Mouse (Mus musculus) G1E-ER4 (cell line): ENCODE measurements around the gene Ak8. TPM values are rescaled to one million over a fixed set of nuclear protein-coding genes. Genes with fewer than 3 reads are reported as not detected.

Experiments used
- GATA1 ChIP-seq: IDR thresholded peaks from one replicate; pipeline ENCODE4 v1.8.0; 2012; ENCODE audit warnings: low read length, inconsistent platforms
- polyA plus RNA-seq: library from polyadenylated mRNA; stranded (reverse); fragments of >175 nt; gene quantifications from 2 replicates; pipeline ENCODE4 v1.2.3, GENCODE M21; 2012

Ak8 gene
- polyA plus RNA-seq, 1 experiment, result 0.24 TPM

- TF ChIP-seq GATA1, result no peak
These were observed 103.4 kb downstream of the Ak8 start for GRCm38 (mm10) chr2:28803406-28803805.

DNA sequence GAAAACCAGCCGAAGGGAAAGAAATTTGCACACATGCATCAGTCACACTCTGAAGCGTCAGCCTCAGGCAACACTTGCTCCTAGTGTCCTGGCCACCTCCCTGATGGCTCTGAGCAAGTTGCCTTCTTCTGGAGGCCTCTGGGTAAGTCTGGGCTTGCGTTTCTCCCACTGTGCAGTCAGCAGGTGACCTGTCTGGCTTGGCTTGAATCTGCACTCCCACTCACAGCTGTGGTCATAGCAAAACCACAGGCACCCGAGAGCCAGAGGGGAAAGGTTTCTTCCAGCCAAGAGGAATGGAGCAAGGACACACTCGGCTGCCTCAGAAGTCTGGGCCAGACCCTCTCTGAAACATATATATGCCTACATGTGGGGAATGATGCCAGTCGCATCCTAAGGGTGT, 108.9 kb downstream of the Ak8 start:
- no peak for TF ChIP-seq GATA1

DNA sequence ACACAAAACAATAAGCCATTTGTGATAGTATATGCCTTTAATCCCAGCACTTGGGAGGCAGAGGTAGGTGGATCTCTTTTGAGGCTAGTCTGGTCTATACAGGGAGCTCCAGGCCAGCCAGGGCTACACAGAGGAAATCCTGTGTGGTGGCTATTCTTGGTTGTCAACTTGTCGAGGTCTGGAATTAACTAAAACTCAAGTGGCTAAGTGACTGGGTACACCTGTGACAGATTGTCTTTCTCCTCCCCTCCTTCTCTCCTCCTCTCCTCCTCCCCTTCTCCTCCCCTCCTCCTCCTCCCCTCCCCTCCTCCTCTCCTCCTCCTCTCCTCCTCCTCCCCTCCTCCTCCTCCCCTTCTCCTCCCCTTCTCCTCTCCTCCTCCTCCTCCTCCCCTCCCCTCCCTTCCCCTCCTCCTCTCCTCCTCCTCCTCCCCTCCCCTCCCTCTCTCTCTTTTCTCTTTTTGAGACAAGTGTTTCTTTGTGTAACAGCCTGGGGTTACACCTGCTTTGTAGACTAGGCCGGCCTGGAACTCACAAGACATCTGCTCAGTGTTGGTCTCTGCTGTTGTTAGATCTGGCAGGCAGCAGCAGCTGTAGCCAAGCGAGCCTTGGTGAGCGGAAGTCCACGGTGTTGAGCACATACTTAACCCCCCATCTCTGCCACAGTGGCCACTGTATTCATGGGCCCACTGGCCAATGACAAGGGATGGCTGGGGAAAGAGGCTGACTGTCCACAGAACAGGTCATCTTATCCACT, 110.5 kb downstream of the Ak8 start:
- TF ChIP-seq GATA1, result no peak

GRCm38 (mm10) chr2:28818866-28819265, 118.9 kb downstream of the Ak8 start:
- no peak for TF ChIP-seq GATA1

DNA sequence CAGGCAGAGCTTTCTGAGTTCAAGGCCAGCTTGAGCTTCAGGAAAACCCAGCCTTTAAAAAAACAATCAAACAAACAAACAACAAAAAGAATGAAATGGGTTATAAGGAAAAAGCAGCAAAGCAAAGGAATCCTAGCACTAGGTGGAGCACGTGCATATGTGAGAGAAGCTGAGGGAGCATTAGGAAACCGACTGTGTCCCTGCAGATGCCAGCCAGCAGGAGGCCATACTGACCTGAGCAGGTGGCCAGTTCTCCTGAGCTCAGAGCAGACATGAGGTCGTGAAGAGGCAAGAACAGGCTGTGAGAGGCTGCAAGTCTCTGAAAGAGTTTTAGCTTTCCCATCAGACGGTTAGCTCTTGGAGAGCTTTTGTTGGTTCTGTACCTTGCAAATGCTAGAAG, 129.3 kb downstream of the Ak8 start:
- no peak for TF ChIP-seq GATA1

GRCm38 (mm10) chr2:28836181-28836940, 136.4 kb downstream of the Ak8 start:
- TF ChIP-seq GATA1, result no peak

- no peak for TF ChIP-seq GATA1
These were observed 139.7 kb downstream of the Ak8 start for GRCm38 (mm10) chr2:28839501-28840221.

GRCm38 (mm10) chr2:28840222-28840951, 140.4 kb downstream of the Ak8 start, which contains the start of the genes Gtf3c4 and Ddx31:
Gene Gtf3c4 (minus strand): TSS chr2:28840360.
Gene Ddx31 (plus strand): TSS chr2:28840406.
- no peak for TF ChIP-seq GATA1

DNA sequence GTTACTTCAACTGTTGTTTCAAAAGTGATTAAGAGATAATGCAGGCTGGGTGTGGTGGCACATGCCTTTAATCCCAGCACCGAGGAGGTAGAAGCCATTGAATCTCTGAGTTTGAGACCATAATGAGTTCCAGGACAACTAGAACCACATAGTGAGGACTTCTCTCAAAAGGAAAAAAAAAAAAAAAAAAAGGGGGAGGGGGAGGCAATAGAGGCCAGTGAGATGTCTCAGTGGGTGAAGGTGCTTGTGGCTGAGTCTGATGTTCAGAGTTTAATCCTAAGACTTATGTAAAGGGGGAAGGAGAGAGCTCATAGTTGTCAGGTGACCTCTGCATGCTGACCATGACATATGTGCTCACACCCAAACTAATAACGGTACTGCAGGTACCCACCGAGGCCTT, 142.1 kb downstream of the Ak8 start:
- no peak for TF ChIP-seq GATA1

GRCm38 (mm10) chr2:28848879-28849278, 148.9 kb downstream of the Ak8 start:
- TF ChIP-seq GATA1, result no peak

DNA sequence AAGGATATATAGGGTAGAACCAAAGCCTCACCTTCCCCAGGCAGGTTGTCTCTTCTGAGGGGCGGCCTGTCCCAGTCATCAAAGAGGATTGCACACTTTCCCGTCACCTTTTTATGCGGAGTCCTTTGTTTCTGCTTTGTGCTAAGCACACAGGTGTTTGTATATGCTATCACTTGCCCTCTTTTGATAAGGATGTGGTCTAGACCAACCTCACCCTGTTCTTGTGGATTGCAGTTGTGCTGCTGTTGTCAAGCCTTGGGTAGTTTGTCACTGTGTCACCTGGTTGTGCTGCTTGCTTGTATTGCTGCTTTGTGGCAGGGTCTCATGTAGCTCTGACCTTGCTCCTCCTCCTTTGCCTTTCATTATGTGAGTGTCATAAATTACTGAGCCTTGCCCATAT, 152.6 kb downstream of the Ak8 start:
- no peak for TF ChIP-seq GATA1

GRCm38 (mm10) chr2:28855773-28856172, 155.8 kb downstream of the Ak8 start:
- TF ChIP-seq GATA1, result no peak

GRCm38 (mm10) chr2:28859303-28859702, 159.3 kb downstream of the Ak8 start:
- TF ChIP-seq GATA1, result peak; percentile 50

DNA sequence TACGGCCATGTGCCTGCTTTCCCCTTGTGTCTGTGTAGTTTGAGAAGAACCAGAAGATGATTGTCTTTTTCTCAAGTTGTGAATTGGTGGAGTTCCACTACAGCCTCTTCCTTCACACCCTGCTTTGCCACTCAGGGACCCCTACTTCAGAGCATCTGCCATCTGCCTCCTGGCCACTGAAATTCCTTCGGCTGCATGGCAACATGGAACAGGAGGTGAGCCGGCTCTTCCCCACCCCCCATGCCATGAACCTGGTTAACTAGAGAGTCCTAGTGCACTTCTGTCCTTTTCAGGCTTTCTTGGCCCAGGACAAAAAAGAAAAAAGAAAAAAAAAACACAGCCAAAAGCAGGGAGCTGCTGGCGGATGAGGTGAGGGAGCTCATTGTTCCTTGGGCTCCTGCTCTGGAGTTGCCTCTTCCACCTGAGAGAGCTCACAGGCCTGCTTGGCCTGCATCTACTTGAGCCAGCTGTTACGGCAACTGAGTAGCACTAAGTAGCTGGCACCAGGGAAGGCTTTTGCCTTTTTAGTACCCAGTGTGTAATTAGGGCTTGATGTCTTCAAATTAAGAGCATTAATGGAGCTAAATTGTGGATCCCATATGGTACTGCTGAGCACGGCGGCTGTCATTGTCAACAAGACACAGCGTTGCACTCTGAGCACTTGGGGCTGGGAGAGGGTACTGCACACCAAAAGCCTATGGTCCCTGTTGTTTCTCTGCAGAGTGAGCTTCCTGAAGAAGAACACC, 160.9 kb downstream of the Ak8 start:
- no peak for TF ChIP-seq GATA1

Other genes with a start within 250 kb of the Ak8 start
- 0.35 and 0.44 TPM in 2 replicates for gene 1700007K13Rik, start 233.8 kb upstream of the Ak8 start, polyA plus RNA-seq
- gene Mrps2, start 232.1 kb upstream of the Ak8 start, polyA plus RNA-seq, result 67.7 and 92.9 TPM in 2 replicates
- gene Gbgt1, start 203.3 kb upstream of the Ak8 start, polyA plus RNA-seq, result not detected in 2 replicates
- not detected in 2 replicates for gene Gm10134, start 194.1 kb upstream of the Ak8 start, polyA plus RNA-seq
- gene Ralgds, start 187.0 kb upstream of the Ak8 start, polyA plus RNA-seq, result not detected in 2 replicates
- not detected in 2 replicates for gene Cel, start 136.8 kb upstream of the Ak8 start, polyA plus RNA-seq
- 17.8 and 20.5 TPM in 2 replicates for gene Gtf3c5, start 116.4 kb upstream of the Ak8 start, polyA plus RNA-seq
- gene Gfi1b, start 78.2 kb upstream of the Ak8 start, polyA plus RNA-seq, result 391 and 491 TPM in 2 replicates
- 4.1 and 6.5 TPM in 2 replicates for gene Tsc1, start 58.9 kb upstream of the Ak8 start, polyA plus RNA-seq
- 0.27 and 0.33 TPM in 2 replicates for gene Spaca9, start 437 bp upstream of the Ak8 start, polyA plus RNA-seq
- gene Gtf3c4, start 140.2 kb downstream of the Ak8 start, polyA plus RNA-seq, result 34.3 and 39.0 TPM in 2 replicates
- 4.2 and 7.0 TPM in 2 replicates for gene Ddx31, start 140.2 kb downstream of the Ak8 start, polyA plus RNA-seq
- 0.12 and 0.18 TPM in 2 replicates for gene Barhl1, start 216.5 kb downstream of the Ak8 start, polyA plus RNA-seq